Mouse (Mus musculus) urinary bladder, postnatal 36 days (tissue): Measurements from ENCODE around the gene Sptbn1.

Source experiments
- DNase-seq, 2 experiments: peaks; one replicate each; pipeline ENCODE4 v3.0.0; 2022; ENCODE audit warnings: low spot score in 2 of 2, mixed read lengths in 1 of 2

Sptbn1 gene

DNA sequence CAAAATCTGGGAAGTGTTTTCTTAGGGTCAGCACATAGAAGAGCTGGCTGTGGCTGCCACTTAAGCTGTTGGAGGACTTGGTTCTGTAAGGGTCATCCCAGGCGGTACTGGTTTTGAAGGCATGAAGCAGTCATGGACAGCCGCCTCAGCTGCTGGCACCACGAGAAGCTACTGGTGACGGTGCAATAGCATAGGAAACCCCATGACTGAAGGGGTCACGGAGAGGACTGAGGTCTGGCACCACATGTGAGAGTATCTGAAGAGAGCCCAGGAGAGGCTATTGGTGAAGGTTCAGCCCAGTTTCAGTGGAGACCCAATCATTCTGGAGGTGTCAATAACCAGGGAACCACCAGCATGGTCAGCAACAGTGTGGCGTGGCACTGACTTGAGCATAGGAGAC lies 135.4 kb downstream of the Sptbn1 start:
- DNase-seq, result no peak

DNA sequence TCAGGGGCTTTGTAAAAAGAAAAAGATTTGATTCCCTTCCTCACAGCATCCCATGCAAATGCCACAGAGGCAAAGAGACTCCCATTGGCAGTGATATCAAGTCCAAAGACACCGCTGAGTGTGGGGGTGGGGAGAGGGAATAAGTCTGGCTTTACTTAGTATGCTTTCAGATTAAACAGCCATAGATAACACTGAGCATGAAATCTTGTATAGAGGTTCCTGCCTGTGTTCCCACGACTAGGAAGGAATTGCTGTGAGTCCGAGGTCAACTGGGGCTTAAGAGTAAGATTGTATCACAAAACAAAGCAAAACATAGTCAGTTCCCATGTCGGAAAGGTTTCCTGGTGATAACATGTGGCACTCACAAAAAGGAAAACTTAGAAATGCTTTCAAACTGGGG lies 136.3 kb downstream of the Sptbn1 start:
- no peak for DNase-seq

DNA sequence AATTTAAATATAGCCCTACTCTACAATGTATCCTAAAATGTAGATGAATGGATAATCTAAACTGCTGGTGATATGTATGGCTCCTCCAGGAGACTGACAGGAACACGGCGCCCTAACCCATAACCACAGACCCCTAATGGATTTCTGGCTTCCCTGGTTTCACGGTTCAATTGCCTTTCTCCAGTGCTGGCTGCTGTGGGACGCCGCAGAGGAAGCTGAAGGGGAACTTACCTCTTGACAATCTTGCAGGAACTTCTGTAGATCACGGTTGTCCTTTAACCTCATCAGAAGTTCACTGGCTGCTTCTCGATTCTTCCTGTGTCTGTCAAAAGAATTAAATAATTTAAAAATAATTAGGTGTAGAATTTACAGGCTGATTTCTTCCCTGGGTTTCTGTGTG lies 138.6 kb downstream of the Sptbn1 start:
- no peak for DNase-seq

DNA sequence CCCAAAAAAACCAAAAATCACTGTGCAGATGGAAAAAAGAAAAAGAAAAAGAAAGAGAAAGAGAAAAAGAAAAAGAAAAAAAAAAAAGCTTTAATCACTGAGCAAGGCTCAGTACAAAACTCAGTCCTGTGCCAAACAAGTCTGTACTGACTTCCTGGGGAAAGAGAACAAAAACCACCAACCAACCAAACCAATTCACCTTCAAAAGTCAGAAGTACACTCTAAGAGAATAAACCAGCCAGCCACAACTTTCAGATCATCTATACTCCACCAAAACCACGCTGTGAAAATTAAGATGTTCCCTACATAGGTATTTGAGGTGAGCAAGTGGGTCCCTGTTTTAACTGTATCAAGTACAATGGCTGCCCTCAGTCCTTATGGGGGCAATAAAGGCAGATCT lies 141.1 kb downstream of the Sptbn1 start:
- DNase-seq, result no peak

DNA sequence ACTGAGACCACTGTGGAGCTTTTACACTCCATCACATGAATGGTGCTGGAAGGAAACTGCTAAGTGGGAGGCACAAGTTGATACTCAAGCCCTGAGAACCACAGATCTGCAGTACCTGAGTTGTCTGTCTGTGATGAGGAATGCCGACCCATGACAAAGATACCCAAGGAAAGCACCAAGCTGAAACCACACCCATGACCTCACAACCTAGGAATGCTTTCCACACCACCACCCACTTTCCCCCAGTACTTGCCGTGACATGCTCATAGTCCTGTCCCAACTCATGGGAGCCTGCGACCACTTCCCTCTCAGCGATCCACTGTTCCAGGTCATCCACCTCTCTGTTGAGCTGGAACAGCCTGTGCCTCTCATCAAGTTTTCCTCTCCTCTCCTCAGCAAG lies 149.9 kb downstream of the Sptbn1 start:
- no peak for DNase-seq

DNA sequence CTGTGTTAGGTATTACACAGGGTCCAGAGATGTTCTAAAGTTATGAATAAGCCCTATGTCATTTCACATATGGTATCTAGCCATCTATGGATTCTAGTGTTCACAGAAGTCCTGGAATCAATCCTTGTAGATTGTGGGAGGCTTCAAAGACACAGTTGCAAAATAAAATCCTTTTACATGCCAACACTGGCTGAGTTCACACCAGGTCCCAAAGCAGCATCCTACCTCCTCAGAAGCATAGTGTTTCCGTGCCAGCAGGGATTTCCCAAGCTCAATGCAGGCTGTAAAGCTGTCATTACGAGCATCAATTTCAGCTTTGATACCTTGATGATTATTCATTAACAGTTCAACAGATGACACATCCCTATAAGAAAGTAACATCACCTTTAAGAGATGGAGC lies 154.3 kb downstream of the Sptbn1 start:
- DNase-seq, result no peak

DNA sequence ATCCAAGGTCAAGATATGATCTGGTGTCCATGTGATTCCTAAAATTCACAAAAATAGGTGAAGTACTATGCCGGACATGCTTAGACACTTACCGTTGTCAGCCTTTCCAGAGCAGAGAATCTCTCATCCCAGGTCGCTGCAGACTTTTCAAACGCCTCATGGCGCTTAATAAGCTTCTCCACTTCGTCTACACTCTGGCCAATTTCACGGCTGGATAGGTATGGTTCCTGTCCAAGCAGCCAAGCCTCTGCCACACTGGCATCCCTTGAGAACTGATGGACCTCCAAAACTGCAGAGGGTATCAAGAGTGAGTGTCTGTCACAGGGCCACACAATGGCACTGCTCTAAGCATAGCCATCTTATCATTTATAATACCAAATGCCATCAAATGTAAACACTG lies 157.3 kb downstream of the Sptbn1 start:
- no peak for DNase-seq

DNA sequence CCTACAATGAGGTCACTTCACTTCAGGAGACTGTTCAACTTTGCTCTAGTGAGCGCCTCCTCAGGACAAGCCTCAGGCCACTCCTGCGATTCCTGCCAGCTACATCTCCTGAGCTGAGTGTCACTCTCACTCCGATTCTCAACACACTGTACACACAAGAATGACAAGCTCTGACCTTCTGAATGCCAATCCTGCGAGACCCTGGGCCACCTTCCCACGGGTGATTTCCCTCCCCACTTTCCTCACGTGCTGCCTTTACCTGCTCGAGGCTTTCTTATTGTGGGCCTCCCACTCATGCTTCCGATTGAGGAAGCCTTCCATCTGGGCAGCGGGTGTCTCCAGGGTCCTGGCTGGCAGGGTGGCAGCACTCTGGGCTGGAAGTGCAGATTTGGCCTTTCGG lies 163.8 kb downstream of the Sptbn1 start:
- no peak for DNase-seq

DNA sequence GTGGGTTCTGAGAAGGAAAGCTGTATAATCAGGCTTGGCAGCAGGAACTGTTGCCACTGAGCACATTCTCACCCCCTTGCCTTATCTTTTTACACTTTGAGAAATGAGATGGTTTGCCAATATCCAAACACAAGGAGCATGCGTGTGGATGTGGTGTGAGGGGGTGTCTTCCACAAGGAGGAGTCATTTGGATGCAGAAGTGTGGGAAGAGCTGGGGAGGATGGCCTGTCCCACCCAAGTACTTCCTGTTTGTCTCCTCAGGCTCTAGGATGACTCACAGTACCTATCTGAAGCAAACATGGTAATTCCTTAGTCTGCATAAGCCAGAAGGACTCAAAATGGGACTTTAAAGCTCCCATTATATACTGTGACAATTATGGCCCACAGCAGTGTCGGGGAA lies 165.4 kb downstream of the Sptbn1 start:
- no peak for DNase-seq

DNA sequence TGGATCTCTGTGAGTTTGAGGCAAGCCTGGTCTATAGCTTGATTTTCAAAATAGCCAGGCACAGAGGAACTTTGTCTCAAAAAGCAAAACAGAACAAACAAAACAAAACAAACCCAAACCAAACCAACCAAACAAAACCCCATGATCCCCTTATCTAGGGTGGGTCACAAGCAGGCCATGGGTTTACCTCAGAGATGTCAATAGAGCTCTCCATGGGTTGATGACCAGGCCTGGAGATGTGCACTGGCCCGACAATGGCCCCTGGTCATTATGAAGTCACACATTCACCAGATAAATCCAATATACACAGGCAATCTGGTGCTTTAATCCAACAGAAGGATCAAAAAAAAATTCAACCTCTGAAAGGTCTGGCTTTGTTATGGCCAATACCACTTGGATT lies 166.2 kb downstream of the Sptbn1 start:
- no peak for DNase-seq

DNA sequence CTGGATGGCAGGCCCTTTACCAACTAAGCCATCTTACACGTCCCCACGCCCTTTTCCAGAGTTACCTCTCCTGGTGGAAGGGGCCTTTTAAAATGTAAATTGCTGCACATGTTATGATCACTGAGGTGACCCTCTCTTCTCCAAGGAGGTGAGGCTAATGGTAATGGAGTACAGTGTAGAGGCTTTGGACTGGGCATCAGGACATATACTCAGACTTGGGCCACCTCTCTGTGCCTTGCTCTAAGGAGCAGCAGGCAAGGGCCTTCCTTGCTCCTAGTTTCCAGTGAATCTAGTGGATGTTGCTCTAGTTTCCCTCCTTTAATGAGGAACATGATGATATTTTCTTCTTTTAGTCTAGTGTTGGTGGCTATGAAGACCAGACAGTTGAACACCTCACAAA lies 166.8 kb downstream of the Sptbn1 start:
- no peak for DNase-seq

DNA sequence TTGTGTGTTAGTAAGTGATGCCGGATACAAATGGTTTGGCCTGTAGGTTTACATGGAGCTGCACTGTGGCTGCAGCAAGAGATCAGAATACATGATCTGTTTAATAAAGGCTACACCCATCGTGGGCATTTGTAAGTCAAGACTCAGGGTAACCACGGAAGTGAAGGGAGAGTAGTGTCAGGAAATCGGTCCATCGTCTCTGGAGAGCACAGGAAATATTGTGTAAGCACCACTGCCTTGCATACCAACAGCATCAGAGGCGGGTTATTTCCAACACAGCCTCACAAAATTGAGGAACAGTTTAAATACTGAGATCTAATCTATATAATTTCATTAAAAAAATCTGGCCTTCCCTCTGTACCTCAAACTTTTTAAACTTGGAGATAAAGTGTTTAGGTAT lies 168.1 kb downstream of the Sptbn1 start:
- no peak for DNase-seq

DNA sequence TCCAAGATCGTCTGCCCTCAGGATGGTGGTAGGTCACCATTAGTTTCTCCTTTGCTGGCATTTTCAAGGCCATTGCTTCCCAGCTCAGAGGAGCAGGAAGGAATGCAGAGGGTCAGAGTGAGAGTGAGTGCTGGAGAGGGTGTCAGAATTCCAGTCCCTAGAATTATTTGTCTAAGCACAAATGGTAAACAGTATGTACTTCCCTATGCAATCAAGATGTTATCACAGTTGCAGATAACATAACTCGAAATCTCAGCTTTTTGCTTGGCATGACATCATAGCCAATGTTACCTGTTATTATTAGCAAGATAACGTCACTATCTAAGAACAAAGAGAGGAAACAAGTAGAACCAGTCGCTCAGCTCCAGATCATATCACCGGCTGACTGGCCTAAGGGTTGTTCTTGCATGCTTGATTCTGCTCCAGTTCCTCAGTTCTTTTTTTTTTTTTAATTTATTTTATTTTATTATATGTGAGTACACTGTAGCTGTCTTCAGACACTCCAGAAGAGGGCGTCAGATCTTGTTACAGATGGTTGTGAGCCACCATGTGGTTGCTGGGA lies 172.7 kb downstream of the Sptbn1 start:
- DNase-seq, result peak in 1 of 2 experiments; percentile 29

DNA sequence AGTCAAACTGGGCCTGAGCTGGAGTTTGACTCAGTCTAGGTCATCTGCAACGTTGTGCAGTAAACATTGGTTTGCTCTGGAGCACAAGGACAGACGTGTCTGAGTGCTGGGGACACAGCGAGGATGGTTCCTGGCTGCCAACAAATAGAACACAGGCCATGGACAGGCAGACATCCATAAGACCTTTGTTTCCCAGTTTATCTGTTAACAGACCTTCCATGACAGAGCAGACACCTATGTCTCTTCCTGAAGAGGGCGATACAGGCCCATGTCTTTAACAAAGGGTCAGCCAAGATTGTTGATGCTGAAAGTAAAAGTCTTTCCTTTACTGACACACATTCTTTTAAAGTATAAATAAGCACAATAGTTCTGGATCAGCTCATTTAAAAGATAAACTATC lies 176.1 kb downstream of the Sptbn1 start:
- DNase-seq, result no peak

DNA sequence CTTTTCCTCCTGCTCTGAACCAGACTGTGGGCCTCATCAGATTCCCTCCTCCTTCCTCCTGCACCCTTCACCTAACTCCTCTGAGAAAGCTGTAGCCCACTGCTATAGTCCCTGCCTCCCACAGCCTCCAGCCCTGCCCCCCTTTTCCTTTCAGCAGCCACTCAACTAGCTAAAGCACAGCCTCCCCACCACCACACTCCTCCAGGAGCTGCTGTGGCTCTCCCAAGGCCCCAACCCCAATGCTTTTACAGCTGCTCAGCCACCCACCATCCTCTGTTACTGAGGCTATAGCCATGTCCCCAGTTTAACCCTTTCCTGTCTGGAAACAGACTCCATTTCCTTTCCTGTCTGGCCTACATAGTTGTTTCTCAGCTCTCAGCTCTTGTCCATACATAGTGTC lies 182.9 kb downstream of the Sptbn1 start:
- DNase-seq, result no peak

DNA sequence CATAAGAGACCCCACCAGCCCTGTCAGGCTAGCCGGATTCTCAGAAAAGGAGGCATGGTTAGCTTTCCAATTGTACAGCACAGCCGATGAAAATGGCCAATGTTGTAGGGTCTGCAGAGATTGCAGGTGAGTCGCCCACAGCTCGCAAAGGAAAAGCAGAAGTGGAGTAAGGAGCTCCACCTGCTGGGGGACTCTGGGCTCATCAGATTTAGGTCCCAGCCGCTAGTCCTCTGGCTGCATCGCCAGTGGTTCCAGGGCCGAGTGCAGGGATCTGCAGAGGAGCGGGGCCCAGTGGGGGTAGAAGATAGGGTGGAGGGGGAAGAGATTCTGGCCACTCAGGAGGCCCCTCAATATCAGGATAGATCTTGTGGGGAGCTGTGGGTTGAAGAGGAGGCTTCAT lies 210.7 kb downstream of the Sptbn1 start:
- DNase-seq, result no peak
